Comparison of ENCODE assay signal across 28 mouse cellular contexts in the genomic region with DNA sequence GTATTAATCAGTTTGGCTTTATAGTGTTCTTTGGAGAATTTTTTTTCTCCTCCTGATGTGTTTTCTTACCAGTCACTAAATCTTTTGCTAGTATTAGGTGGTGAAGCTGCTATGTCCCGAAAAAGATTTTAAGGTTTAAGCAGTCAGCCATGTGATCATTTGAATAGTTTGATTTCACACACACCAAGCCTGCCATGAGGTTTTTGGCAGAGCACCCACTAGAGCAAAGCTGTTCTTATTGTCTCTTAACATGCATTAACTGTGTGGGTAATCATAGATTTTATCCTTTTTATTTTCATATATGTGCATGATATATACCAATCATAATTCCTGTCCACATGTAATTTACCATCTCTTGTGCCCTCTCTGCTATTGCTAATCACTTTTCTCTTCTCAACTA.
"Had no signal": no experiment of that assay in that cellular context is flagged by ENCODE, and none has a peak within 500 bp of the region (broad histone marks: within the 10 kb centered on the region; RNA-seq: fewer than 3 reads in every experiment).

No protein-coding gene starts in this region.

- H3K27ac ChIP-seq: heart, embryonic 10.5 days; hindbrain, embryonic 10.5 days; hindbrain, embryonic 12.5 days; hindbrain, embryonic 14.5 days; limb, embryonic 10.5 days; limb, embryonic 12.5 days; liver, embryonic 13.5 days; liver, embryonic 15.5 days had no signal

- H3K4me2 ChIP-seq: heart, embryonic 12.5 days; hindbrain, embryonic 12.5 days; hindbrain, embryonic 14.5 days; kidney, embryonic 15.5 days; limb, embryonic 12.5 days; liver, embryonic 11.5 days; liver, embryonic 13.5 days; liver, embryonic 15.5 days had no signal

- H3K36me3 ChIP-seq: heart, embryonic 10.5 days; heart, embryonic 12.5 days; hindbrain, embryonic 10.5 days; hindbrain, embryonic 12.5 days; kidney, embryonic 15.5 days; limb, embryonic 10.5 days; limb, embryonic 12.5 days; liver, embryonic 13.5 days; liver, embryonic 15.5 days had no signal

- H3K4me3 ChIP-seq: heart, embryonic 10.5 days; heart, embryonic 12.5 days; hindbrain, embryonic 10.5 days; hindbrain, embryonic 12.5 days; kidney, embryonic 15.5 days; limb, embryonic 10.5 days; limb, embryonic 12.5 days; liver, embryonic 13.5 days; liver, embryonic 15.5 days had no signal

- DNase-seq: gastrocnemius, postnatal 10 days; gastrocnemius, postnatal 25 days; heart, adult 18-20 months; heart, postnatal 10 days; heart, postnatal 4 days; kidney, adult 11 months; kidney, adult 9 months; kidney, postnatal 14 days; kidney, postnatal 36 days; layer of hippocampus, adult 9-11 months; layer of hippocampus, postnatal 36 days; liver; liver, embryonic 13.5 days; liver, postnatal 0 days; lung, adult 2 months had no signal

- H3K4me1 ChIP-seq: heart, embryonic 10.5 days; heart, embryonic 12.5 days; hindbrain, embryonic 10.5 days; hindbrain, embryonic 12.5 days; kidney, embryonic 15.5 days; liver, embryonic 13.5 days; liver, embryonic 15.5 days had no signal

- H3K9ac ChIP-seq: heart, embryonic 12.5 days; hindbrain, embryonic 12.5 days; hindbrain, embryonic 14.5 days; kidney, embryonic 15.5 days; limb, embryonic 12.5 days; liver, embryonic 13.5 days; liver, embryonic 15.5 days; liver, postnatal 0 days had no signal

- H3K27me3 ChIP-seq: heart, embryonic 12.5 days; hindbrain, embryonic 12.5 days; kidney, embryonic 15.5 days; limb, embryonic 12.5 days; liver, embryonic 13.5 days; liver, embryonic 15.5 days had no signal

- ATAC-seq: hindbrain, embryonic 16.5 days; inflammation-experienced regulatory T-cells, adult 6 months; intestine, embryonic 16.5 days; liver, postnatal 0 days had no signal

- H3K9me3 ChIP-seq: heart, embryonic 10.5 days; heart, embryonic 12.5 days; hindbrain, embryonic 10.5 days; hindbrain, embryonic 12.5 days; kidney, embryonic 15.5 days; limb, embryonic 10.5 days; limb, embryonic 12.5 days; liver, embryonic 13.5 days; liver, embryonic 15.5 days had no signal
